22 mouse cellular contexts compared by ENCODE assay signal in genomic region chr1:151113199-151113598, GRCm38 (mm10).
A peak's percentile ranks its signal among the peaks of the same experiment; 100 is the strongest.
DNase-seq lines count a peak whose midpoint lies in the region; ATAC-seq lines count a peak whose summit lies in the region.
"Had no signal": no experiment of that assay in that cellular context is flagged by ENCODE, and none has a peak within 500 bp of the region (broad histone marks: within the 10 kb centered on the region; RNA-seq: fewer than 3 reads in every experiment).

No protein-coding gene starts in this region.

- no peaks in the 10 kb centered on the region for H3K36me3 ChIP-seq in kidney, embryonic 15.5 days
- H3K36me3 ChIP-seq in limb, embryonic 13.5 days = no peaks in the 10 kb centered on the region
- H3K36me3 ChIP-seq: forebrain, embryonic 15.5 days; heart, embryonic 15.5 days; limb, embryonic 15.5 days; midbrain, embryonic 15.5 days had no signal

- WGBS in kidney, embryonic 15.5 days = 74% methylated on average over 2 of the region's 2 CpGs
- 55% methylated on average over 2 of the region's 2 CpGs for WGBS in limb, embryonic 13.5 days

- no peaks in the 10 kb centered on the region for H3K4me1 ChIP-seq in kidney, embryonic 15.5 days
- peaks cover 11% of the 10 kb centered on the region for H3K4me1 ChIP-seq in limb, embryonic 13.5 days
- H3K4me1 ChIP-seq: forebrain, embryonic 15.5 days; heart, embryonic 15.5 days; megakaryocyte, embryonic 14.5 days; midbrain, embryonic 15.5 days had no signal

- H3K9me3 ChIP-seq in kidney, embryonic 15.5 days (replicated peaks) = no peaks in the 10 kb centered on the region
- H3K9me3 ChIP-seq in limb, embryonic 13.5 days = no peaks in the 10 kb centered on the region
- H3K9me3 ChIP-seq: forebrain, embryonic 15.5 days; heart, embryonic 15.5 days; limb, embryonic 15.5 days; megakaryocyte, embryonic 14.5 days; midbrain, embryonic 15.5 days had no signal

- no peak overlapping the region for H3K4me3 ChIP-seq in kidney, embryonic 15.5 days (replicated peaks)
- H3K4me3 ChIP-seq in limb, embryonic 13.5 days = no peak overlapping the region
- H3K4me3 ChIP-seq: erythroblast, embryonic 14.5 days; forebrain, embryonic 15.5 days; heart, embryonic 15.5 days; limb, embryonic 15.5 days; megakaryocyte, embryonic 14.5 days; midbrain, embryonic 15.5 days; myocyte had no signal

- H3K27ac ChIP-seq in kidney, embryonic 15.5 days = no peak overlapping the region
- H3K27ac ChIP-seq in limb, embryonic 13.5 days = 0 out of 2 replicates have a peak overlapping the region, but pooled peaks have one; percentile 3
- H3K27ac ChIP-seq: forebrain, embryonic 15.5 days; heart, embryonic 15.5 days; kidney, postnatal 0 days; limb, embryonic 15.5 days; midbrain, embryonic 15.5 days had no signal

- H3K4me2 ChIP-seq in kidney, embryonic 15.5 days = no peak overlapping the region
- H3K4me2 ChIP-seq in limb, embryonic 13.5 days (replicated peaks) = no peak overlapping the region
- H3K4me2 ChIP-seq: forebrain, embryonic 15.5 days; heart, embryonic 15.5 days; limb, embryonic 15.5 days; midbrain, embryonic 15.5 days had no signal

- DNase-seq in kidney, postnatal 4 days = no peak
- peak; percentile 58 for DNase-seq in ZHBTc4 (ENCODE audit: low read depth, low spot score)
- no peak for DNase-seq in cerebellum, adult 8-10 months
- DNase-seq in adrenal gland, postnatal 10 days = no peak
- no peak for DNase-seq in ovary, postnatal 14 days (ENCODE audit: low spot score)
- DNase-seq: adrenal gland, postnatal 25 days; B cell, adult 2 months; cerebellum, adult 11-12 months; kidney, adult 11 months; lung, postnatal 10 days; thymus, postnatal 25 days had no signal

- 0 out of 2 replicates have a peak, but pooled peaks have one; percentile 33 for ATAC-seq in kidney, embryonic 15.5 days (replicated peaks; ENCODE audit: low FRiP score)
- no peak for ATAC-seq in limb, embryonic 13.5 days (ENCODE audit: low FRiP score, low read depth)
- peak; percentile 63 for ATAC-seq in megakaryocyte progenitor cell, adult 5-6 weeks (replicated peaks; ENCODE audit: poor library complexity)
- ATAC-seq: forebrain, embryonic 15.5 days; midbrain, embryonic 15.5 days had no signal

- no peak overlapping the region for H3K9ac ChIP-seq in kidney, embryonic 15.5 days
- no peak overlapping the region for H3K9ac ChIP-seq in limb, embryonic 13.5 days
- H3K9ac ChIP-seq: forebrain, embryonic 15.5 days; heart, embryonic 15.5 days; limb, embryonic 15.5 days; midbrain, embryonic 15.5 days had no signal

- no peaks in the 10 kb centered on the region for H3K27me3 ChIP-seq in kidney, embryonic 15.5 days
- H3K27me3 ChIP-seq in limb, embryonic 13.5 days = no peaks in the 10 kb centered on the region
- H3K27me3 ChIP-seq: forebrain, embryonic 15.5 days; heart, embryonic 15.5 days; limb, embryonic 15.5 days; midbrain, embryonic 15.5 days had no signal
